Mouse (Mus musculus) cortical plate, adult 2 months (tissue): ENCODE results near the gene Rassf3.

Source experiments
- CTCF ChIP-seq: fragments of 200-500 bp; IDR thresholded peaks from 2 replicates; pipeline ENCODE4 v1.5.1; 2011; ENCODE audit warnings: mild to moderate bottlenecking, control low read depth, low read length; ENCODE audit not compliant: insufficient read depth; ENCODE audit errors: extremely low read depth
- POLR2A ChIP-seq: fragments of 200-500 bp; IDR thresholded peaks from 2 replicates; pipeline ENCODE4 v1.6.1; 2011; ENCODE audit warnings: mild to moderate bottlenecking, low read length, control low read depth; ENCODE audit not compliant: insufficient read depth; ENCODE audit errors: extremely low read depth

- TF ChIP-seq CTCF (no peak), POLR2A (no peak)
Measured at GRCm38 (mm10) chr10:121424455-121424854, 51.7 kb downstream of the Rassf3 start.
